Mouse (Mus musculus): Measurements from ENCODE around the gene Patz1. TPM values are rescaled to one million over a fixed set of nuclear protein-coding genes. Genes with fewer than 3 reads are reported as not detected.

The Patz1 gene
- 69.4 and 77.3 TPM in 2 replicates for total RNA-seq (2015)
- 66.4 and 72.5 TPM in 2 replicates for total RNA-seq (2017)

GRCm38 (mm10) chr11:3288521-3289301 lies at the start of gene Patz1:
Gene Patz1, plus strand, starts transcription at chr11:3288874.
- peak; percentile 10 for ATAC-seq (replicated peaks; ENCODE audit: poor library complexity)

GRCm38 (mm10) chr11:3242395-3242794 lies 46.3 kb upstream of the Patz1 start:
- ATAC-seq (replicated peaks; ENCODE audit: poor library complexity) = no peak

GRCm38 (mm10) chr11:3243771-3244170 lies 44.9 kb upstream of the Patz1 start:
- ATAC-seq (replicated peaks; ENCODE audit: poor library complexity) = no peak

DNA sequence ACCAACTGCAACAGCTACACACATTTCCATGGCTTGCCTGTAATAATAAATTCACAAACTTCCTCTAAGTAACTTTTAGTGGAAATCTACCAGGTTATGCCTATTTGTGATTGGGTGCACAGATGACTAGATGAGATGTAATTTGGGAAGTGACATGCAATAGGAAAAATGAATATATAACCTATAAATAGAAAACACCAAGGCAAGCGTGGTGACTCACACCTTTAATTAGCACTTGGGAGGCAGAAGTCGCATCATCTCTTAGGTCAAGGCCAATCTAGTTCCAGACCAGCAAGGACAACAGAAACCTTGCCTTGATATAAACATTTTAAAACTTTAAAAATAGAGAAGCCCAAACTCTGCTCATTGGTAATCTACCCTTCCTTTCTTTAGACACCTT lies 41.3 kb upstream of the Patz1 start:
- ATAC-seq (replicated peaks; ENCODE audit: poor library complexity) = no peak

- ATAC-seq (replicated peaks; ENCODE audit: poor library complexity) = no peak
Observed at GRCm38 (mm10) chr11:3259537-3259936, 29.1 kb upstream of the Patz1 start.

DNA sequence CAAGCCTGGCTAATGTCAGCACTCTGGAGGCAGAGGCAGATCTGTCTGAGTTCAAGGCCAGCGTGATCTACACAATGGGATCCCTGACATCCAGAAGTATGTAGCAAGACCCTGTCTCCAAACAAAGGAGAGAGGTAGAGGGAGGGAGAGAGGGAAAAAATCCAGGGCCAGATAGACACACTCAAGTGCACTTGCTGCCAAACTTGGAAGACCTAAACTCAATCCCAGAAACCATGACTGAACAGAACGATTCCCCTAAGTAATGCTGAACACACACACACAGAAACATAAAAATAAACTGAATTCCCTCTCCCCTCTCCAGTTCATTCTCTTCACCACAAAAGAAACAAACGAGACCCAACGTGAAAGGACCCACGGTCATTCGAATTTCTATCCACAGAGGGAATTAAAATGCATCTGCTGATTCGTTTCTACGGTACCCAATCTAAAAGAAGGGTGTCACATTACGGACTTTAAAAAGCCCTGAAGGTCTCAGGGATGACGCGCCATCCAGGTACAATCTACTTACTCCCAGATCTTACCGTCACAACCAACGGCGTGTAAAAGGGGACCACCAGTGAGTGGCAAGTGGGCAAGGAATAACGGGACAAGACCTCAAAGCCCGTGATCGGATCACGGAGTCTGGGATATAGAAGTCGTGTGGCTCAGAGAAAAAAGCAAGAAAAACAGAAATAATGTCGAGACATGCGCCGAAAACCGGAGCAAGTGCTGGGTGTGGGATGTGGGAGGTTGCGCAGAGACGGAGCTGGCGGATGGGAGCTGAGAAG lies 23.2 kb upstream of the Patz1 start:
- ATAC-seq (replicated peaks; ENCODE audit: poor library complexity) = peak; percentile 30

DNA sequence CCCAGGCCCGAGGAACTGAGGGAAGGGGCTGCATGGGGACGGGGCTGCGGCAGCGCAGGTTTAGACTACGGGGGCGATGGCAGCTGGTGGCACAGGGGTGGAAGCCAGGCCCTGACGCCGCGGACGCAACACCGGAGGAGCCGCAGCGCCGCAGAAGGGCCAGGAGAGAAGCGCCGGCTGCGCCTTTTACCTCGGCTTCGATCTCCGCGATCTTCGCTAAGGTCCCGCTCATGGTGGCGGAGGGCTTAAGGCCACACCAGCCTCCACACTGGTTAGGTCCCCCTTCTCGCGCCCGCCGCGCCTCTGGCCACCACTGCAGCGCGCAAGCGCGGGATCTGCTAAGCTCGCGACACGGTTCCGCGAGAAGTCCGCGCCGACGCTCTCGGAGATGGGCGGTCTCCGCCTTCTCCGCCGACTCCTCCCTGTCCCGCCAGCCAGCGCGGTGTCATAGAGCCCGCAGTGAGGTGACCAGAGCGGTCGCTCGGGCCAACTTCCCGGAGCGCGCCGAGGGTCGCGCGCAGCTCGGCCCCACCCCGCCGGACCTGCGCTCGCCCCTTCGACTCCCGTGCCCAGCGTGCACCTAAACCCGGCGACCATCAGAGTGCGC lies 22.5 kb upstream of the Patz1 start, which contains the start of gene Drg1:
Gene Drg1 (minus strand): TSS at position 337 of the 607 bp plus-strand sequence.
- ATAC-seq (replicated peaks; ENCODE audit: poor library complexity) = peak; percentile 92

- peak; percentile 33; the same call in 1 of the 2 replicates for ATAC-seq (replicated peaks; ENCODE audit: poor library complexity)
Observed at GRCm38 (mm10) chr11:3267133-3267532, 21.5 kb upstream of the Patz1 start.

GRCm38 (mm10) chr11:3269241-3269640 lies 19.4 kb upstream of the Patz1 start:
- ATAC-seq (replicated peaks; ENCODE audit: poor library complexity) = no peak

- no peak for ATAC-seq (replicated peaks; ENCODE audit: poor library complexity)
Observed at GRCm38 (mm10) chr11:3278351-3278750, 10.3 kb upstream of the Patz1 start.

DNA sequence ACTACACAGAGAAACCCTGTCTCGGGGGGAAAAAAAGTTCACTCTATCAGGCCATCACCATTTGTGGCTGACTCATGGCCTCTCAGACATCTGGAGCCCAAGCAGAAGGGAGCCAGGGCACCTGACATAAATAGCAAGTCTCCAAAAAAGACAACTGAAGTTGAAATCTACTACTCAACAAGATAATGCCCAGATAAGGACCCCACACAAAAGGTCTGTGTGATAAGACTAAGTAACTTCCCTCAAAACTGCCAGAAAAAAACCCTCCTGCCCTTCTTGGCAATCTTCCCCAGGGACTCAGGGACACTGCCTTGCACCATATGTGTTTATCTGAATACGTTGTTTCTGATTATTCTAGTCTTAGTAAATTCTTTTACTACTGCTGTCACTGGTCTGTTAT lies 8.9 kb upstream of the Patz1 start:
- peak; percentile 87 for ATAC-seq (replicated peaks; ENCODE audit: poor library complexity)

- no peak for ATAC-seq (replicated peaks; ENCODE audit: poor library complexity)
Observed at GRCm38 (mm10) chr11:3282887-3283286, 5.8 kb upstream of the Patz1 start.

DNA sequence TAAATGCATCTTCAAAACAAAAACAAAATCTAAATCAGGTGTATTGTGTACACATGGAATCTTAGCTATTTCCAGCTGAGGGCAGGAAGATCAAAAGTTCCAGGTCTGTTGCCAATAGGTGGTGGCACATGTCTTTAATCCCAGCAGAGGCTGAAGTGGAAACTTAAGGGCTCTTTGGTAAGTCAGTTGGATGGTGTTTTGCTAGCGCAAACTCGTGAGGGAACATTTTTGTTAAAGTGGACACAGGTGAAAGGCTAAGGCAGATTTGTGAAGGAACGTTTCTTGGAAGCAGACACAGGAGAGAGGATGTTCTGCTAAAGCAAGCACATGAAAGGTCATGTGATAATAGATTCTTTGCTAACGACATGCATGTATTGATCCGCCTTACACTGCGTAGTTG lies 5.0 kb upstream of the Patz1 start:
- no peak for ATAC-seq (replicated peaks; ENCODE audit: poor library complexity)

DNA sequence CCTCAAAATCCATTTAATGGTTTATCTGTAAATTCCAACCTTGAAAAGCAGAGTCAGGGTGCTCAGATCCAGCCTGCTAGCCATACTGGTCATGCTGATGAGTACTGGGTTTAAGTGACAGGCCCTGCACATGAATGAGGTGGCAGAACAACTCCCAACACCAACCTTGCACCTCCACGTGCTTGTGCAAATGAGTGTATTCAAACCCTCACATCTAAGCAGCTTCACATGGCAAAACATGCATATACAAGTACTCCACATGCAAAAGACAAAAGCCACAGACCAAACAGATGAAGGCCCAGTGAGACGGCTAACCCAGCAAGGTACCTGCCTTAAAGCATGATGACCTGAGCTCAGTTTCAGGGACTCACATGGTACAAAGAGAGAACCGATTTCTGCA lies 2.7 kb upstream of the Patz1 start:
- no peak for ATAC-seq (replicated peaks; ENCODE audit: poor library complexity)

DNA sequence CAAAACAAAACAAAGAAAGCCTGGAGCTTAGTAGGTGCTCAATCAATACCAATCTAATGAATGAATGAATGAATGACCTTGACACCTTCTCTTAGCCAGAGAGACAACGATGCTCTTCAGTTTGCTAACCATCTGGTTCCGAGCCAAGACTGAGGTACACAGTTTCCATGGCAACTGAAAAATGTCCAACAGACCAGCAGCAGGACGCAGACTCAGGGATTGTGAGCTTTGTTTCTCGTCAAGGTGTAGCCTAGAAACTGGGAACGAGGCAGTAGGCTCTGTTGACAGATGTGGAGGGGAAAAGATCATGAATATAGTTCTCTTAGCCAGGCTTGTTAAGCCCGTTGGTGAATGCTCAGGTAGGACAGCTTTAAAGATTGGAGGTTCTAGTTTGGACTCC lies 1.5 kb upstream of the Patz1 start:
- ATAC-seq (replicated peaks; ENCODE audit: poor library complexity) = no peak

- ATAC-seq (replicated peaks; ENCODE audit: poor library complexity) = no peak
Observed at GRCm38 (mm10) chr11:3287921-3288320, 753 bp upstream of the Patz1 start.

- peak; percentile 35 for ATAC-seq (replicated peaks; ENCODE audit: poor library complexity)
Observed at GRCm38 (mm10) chr11:3289302-3289802, 678 bp downstream of the Patz1 start.

DNA sequence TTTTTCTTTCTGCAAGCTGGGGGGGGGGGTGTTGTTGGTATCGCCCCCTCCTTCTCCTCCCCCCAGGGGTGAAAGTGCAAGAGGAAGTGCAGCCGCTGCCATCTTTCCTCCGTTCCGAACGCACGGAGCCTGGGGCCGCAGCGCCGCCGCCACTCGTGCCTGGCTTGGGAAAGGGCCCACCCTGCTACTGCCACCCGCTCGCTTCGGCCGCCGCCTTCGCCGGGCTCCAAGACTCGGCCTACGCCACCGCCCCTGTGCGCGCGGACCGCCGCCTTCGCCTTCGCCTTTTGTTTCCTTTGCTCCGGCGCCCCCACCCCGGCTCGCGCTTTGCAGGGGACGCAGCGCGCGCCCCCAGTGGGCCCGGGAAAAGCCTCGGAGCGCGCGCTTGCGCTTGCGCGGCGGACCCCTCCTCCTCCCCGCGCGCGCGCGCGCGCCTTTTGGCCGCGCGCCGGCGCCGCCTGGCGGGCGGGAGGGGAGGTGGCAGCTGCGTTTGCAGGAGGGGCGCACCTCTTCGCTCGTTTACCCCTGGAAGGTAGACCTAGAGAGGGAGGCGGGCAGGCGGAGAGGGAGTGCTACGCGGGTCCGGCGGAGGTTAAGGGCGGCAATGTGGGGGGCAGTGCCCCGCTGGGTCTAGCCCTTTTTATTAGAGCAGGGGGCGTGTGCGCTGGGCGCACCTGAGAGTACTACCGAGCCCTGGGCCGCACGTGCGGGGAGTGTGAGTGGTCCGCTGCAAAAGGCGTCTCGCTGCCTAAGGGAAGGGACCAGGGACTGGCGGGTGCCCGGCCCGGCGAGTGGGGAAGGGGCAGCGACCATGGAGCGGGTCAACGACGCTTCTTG lies 1.3 kb downstream of the Patz1 start:
- ATAC-seq (replicated peaks; ENCODE audit: poor library complexity) = peak; percentile 32

DNA sequence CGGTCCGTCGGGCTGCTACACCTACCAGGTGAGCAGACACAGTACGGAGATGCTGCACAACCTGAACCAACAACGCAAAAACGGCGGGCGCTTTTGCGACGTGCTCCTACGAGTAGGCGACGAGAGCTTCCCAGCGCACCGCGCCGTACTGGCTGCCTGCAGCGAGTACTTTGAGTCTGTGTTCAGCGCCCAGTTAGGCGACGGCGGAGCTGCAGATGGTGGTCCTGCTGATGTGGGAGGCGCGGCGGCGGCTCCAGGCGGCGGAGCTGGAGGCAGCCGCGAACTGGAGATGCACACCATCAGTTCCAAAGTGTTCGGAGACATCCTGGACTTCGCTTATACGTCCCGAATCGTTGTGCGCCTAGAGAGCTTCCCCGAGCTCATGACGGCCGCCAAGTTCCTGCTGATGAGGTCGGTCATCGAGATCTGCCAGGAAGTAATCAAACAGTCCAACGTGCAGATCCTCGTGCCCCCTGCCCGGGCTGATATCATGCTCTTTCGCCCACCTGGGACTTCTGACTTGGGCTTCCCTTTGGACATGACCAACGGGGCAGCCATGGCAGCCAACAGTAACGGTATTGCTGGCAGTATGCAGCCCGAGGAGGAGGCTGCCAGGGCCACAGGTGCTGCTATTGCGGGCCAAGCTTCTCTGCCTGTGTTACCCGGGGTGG lies 2.1 kb downstream of the Patz1 start:
- no peak for ATAC-seq (replicated peaks; ENCODE audit: poor library complexity)

Measured in megakaryocyte progenitor cell, adult 5-6 weeks (primary cell).